Mouse (Mus musculus) embryonic facial prominence, embryonic 14.5 days (tissue): Measurements from ENCODE around the gene Nr2e3. TPM values are rescaled to one million over a fixed set of nuclear protein-coding genes. Genes with fewer than 3 reads are reported as not detected.

Source experiments
- ATAC-seq: fragments of 200-750 bp; cut with Nextera tagmentation; 2 replicates; pipeline ENCODE4 v1.8.0; 2017; ENCODE audit warnings: low read depth, moderate number of reproducible peaks, moderate TSS enrichment
- DNase-seq: peaks from one replicate; pipeline ENCODE4 v3.0.0-alpha.2; 2015; ENCODE audit warnings: low spot score
- H3K27ac ChIP-seq: fragments of 300-500 bp; sonication (generic); replicated peaks from 2 replicates; pipeline ENCODE4 v1.5.1; 2014; ENCODE audit warnings: low read depth, mild to moderate bottlenecking, low read length, moderate library complexity
- H3K27me3 ChIP-seq: fragments of 300-500 bp; sonication (generic); replicated peaks from 2 replicates; pipeline ENCODE4 v1.6.1; 2014; ENCODE audit warnings: low read length; ENCODE audit not compliant: control insufficient read depth, insufficient read depth
- H3K36me3 ChIP-seq: fragments of 300-500 bp; sonication (generic); 2 replicates; pipeline ENCODE4 v1.6.1; 2014; ENCODE audit warnings: low read length, mixed read lengths; ENCODE audit not compliant: control insufficient read depth, insufficient read depth
- H3K4me1 ChIP-seq: fragments of 300-500 bp; sonication (generic); 2 replicates; pipeline ENCODE4 v1.6.1; 2014; ENCODE audit warnings: antibody characterized with exemption, low read length; ENCODE audit not compliant: control insufficient read depth, insufficient read depth
- H3K4me2 ChIP-seq: fragments of 300-500 bp; sonication (generic); 2 replicates; pipeline ENCODE4 v1.6.1; 2014; ENCODE audit warnings: low read depth, mild to moderate bottlenecking, low read length, moderate library complexity, mixed read lengths
- H3K4me3 ChIP-seq: fragments of 300-500 bp; sonication (generic); 2 replicates; pipeline ENCODE4 v1.5.1; 2014; ENCODE audit warnings: low read depth, mild to moderate bottlenecking, low read length
- H3K9ac ChIP-seq: fragments of 300-500 bp; sonication (generic); 2 replicates; pipeline ENCODE4 v1.6.1; 2014; ENCODE audit warnings: low read depth, mild to moderate bottlenecking, low read length, moderate library complexity, mixed read lengths
- H3K9me3 ChIP-seq: fragments of 300-500 bp; sonication (generic); 2 replicates; pipeline ENCODE4 v1.6.1; 2016; ENCODE audit warnings: low read length; ENCODE audit not compliant: control insufficient read depth
- WGBS: fragments of 180-500 bp; shearing (Covaris S2); extraction: QIAGEN DNeasy Blood & Tissue Kit; methylation state at CpG from one replicate; pipeline ENCODE4 v1.1.7; 2014; 5-methylcytosine and 5-hydroxymethylcytosine counted together
- polyA plus RNA-seq: library from polyadenylated mRNA; unstranded; fragments of >200 nt; fragmentation: Nextera tagmentation; extraction: Ambion mirVana; gene quantifications from 2 replicates; pipeline ENCODE4 v1.2.1, GENCODE M21; 2014

Nr2e3 gene
- 0.41 and 0.60 TPM in 2 replicates for polyA plus RNA-seq

DNA sequence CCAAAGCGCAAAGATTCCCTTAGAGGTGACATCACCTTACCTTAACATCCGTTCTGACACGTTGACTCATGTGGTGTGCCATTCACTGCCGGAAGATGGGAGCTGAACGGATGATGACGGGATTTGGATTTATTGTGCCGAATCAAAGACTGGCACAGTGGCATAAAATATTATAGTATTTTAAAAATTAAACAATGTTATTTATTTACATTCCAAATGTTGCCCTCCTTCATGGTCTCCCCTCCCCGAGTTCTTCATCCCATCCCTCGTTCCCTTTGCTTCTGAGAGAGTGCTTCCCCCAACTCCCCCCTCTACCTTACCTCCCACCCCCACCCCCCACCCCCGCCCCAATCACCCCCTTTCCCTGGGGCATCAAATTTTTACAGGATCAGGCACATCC lies at the start of gene Nr2e3:
TSS of gene Nr2e3 (minus strand) at position 101 of the 400 bp plus-strand sequence.
- H3K27ac ChIP-seq, result peak within 1 kb of the TSS; percentile 22; the same call in 1 of the 2 replicates
- ATAC-seq (no peak), DNase-seq (no peak)
- H3K9ac ChIP-seq, result no peak within 1 kb of the TSS
- no peaks in the 10 kb centered on the region for H3K9me3 ChIP-seq
- no peaks in the 10 kb centered on the region for H3K36me3 ChIP-seq
- 81% methylated on average over 10 of the region's 10 CpGs for WGBS
- H3K27me3 ChIP-seq, result no peaks in the 10 kb centered on the region
- peaks cover 15% of the 10 kb centered on the region for H3K4me1 ChIP-seq
- no peak within 1 kb of the TSS for H3K4me3 ChIP-seq
- no peak within 1 kb of the TSS for H3K4me2 ChIP-seq

DNA sequence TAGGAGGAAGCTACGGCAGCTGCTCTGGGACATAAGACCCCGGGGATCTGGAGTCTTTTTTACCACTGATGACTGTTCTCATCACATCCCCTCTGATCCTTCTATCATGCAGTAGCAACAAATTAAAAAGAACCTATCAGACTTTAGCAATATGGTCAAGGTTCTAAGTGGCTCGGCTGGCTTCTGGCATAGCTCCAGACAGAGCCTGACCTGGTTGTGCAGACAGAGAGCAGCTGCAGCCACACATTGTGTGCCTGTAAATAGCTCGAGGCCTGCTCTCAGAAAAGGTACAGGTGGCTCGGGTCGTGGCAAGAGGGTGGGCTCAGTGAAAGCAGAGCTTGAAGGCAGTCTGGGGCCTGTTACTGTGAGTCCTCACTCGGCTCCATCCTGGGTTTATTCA lies 48.5 kb upstream of the Nr2e3 start:
- DNase-seq (no peak), ATAC-seq (no peak)
- Histone ChIP-seq H3K9me3 (no peaks in the 10 kb centered on the region), H3K9ac (no peak overlapping the region), H3K4me3 (no peak overlapping the region), H3K4me1 (0 out of 2 replicates have a peak, but pooled peaks cover 9% of the 10 kb centered on the region), H3K4me2 (no peak overlapping the region), H3K36me3 (0 out of 2 replicates have a peak, but pooled peaks cover 3% of the 10 kb centered on the region), H3K27me3 (no peaks in the 10 kb centered on the region), H3K27ac (0 out of 2 replicates have a peak overlapping the region, but pooled peaks have one; percentile 18)
- WGBS, result 53% methylated on average over 7 of the region's 7 CpGs

DNA sequence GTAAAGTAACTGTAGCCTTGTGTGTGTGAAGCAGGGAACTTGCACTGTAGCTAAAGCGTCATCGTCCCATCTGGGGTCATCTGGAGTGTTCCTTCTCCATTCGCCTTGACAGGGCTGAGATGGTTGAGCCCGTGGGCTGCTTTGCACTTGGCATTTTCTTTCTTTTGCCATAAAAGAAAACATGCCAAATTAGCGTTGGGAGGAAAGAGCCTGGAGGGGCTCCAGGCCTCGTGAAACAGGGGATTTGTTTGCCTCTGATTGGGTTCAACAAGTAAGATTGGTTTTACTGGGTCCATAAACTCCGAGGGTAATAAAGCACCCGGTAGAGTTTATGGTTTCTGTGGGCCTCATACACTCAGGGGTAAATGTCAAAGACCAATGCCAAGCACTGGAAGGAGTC lies 41.9 kb upstream of the Nr2e3 start:
- Histone ChIP-seq H3K4me3 (no peak overlapping the region), H3K9me3 (no peaks in the 10 kb centered on the region), H3K9ac (no peak overlapping the region), H3K27me3 (no peaks in the 10 kb centered on the region), H3K4me2 (no peak overlapping the region), H3K36me3 (0 out of 2 replicates have a peak, but pooled peaks cover 3% of the 10 kb centered on the region), H3K4me1 (no peaks in the 10 kb centered on the region), H3K27ac (no peak overlapping the region)
- 79% methylated on average over 8 of the region's 8 CpGs for WGBS
- no peak for DNase-seq
- no peak for ATAC-seq

DNA sequence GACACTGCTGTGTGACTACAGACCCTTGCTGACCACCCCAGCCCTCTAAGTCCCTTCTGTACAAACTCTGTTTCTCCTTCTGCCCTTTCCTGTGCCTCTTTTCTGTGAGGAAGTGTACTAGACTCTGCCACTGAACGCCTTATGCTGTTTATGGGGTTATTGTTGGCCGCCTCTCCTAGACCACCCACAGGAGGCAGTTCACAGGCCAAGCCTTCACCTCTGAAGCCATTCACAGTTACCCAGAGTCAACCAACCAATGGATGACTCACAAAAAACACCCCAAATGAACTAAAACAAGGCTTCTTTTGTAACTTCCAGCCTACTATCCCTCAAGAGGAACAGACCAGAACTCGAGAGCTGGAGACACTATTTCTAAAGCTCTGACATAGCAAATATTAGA lies 41.0 kb upstream of the Nr2e3 start:
- Histone ChIP-seq H3K4me2 (no peak overlapping the region), H3K4me3 (no peak overlapping the region), H3K4me1 (no peaks in the 10 kb centered on the region), H3K36me3 (peaks cover 8% of the 10 kb centered on the region; the same call in 1 of the 2 replicates), H3K27ac (no peak overlapping the region), H3K9me3 (no peaks in the 10 kb centered on the region), H3K9ac (no peak overlapping the region), H3K27me3 (no peaks in the 10 kb centered on the region)
- WGBS, result 70% methylated on average over 3 of the region's 3 CpGs
- ATAC-seq (no peak), DNase-seq (no peak)

DNA sequence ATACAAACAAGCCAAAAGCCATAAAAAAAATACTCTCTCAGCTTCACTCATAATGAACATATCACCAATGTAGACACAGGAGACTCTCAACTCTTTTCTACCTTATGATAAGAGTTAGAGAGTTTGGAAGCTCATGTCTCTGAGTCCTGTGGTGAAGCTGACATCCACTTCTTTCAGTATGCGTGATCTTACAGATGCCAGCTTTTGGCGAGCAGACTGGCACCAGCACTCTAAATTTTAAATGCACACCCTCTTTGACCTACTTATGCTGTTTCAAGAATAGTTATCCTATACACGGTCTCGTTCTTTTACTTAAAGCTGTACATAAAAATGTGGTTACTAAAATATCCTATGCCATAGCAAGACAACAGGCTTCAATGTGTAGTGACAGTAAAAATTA lies 37.3 kb upstream of the Nr2e3 start:
- peaks cover 8% of the 10 kb centered on the region; the same call in 1 of the 2 replicates for H3K36me3 ChIP-seq

DNA sequence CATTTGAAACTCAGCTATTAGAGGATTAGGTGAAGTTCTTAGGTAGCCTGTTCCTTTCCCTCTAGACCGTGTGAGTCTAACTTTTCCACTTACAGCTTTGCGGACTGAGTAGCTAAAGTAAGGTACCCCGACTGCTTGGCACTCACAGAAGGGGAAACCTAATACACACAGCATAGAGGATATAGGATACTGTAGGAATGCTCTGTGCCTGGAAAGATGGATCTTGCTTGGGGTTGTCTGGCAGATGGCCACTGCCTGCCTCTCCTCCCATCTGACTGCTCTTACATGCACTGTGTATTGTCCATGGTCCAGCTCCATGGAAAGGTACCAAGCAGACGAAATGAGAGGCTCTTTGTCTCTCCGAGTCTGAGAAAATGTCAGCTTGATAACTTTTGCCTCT lies 30.9 kb upstream of the Nr2e3 start:
- H3K36me3 ChIP-seq, result 0 out of 2 replicates have a peak, but pooled peaks cover 3% of the 10 kb centered on the region
- H3K4me3 ChIP-seq, result no peak overlapping the region
- H3K27me3 ChIP-seq, result no peaks in the 10 kb centered on the region
- WGBS, result 45% methylated on average over 5 of the region's 5 CpGs
- peak; percentile 84 for DNase-seq
- H3K27ac ChIP-seq, result peak overlapping the region; percentile 45
- peak; percentile 89 for ATAC-seq
- H3K4me2 ChIP-seq, result no peak overlapping the region
- H3K9ac ChIP-seq, result no peak overlapping the region
- H3K4me1 ChIP-seq, result no peaks in the 10 kb centered on the region; the same call in 1 of the 2 replicates
- H3K9me3 ChIP-seq, result no peaks in the 10 kb centered on the region

More for the DNA sequence above, 37.3 kb upstream of the Nr2e3 start:
- Histone ChIP-seq H3K9me3 (no peaks in the 10 kb centered on the region), H3K27me3 (no peaks in the 10 kb centered on the region), H3K4me3 (no peak overlapping the region), H3K9ac (no peak overlapping the region), H3K4me2 (no peak overlapping the region), H3K4me1 (no peaks in the 10 kb centered on the region), H3K27ac (no peak overlapping the region)
- ATAC-seq (no peak), DNase-seq (no peak)
- 84% methylated on average over 4 of the region's 4 CpGs for WGBS

DNA sequence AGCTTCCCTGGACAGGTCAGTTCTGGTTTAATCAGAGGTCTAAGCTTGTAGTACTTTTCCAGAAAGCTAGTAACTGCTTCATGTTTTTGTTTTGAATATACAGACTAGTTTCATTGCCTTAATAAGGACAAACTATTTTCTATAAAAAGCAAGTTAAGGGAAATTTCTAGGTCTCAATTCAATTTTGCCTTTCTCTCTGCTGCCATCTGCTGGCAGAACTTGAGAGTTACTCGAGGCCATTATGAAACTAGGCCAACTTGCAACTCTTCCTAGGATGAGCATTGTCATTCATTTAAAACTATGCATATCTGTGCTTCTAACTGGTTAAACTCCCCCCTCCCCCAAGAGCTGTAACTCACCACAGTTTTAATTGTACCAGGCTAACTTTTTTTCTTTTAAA lies 29.4 kb upstream of the Nr2e3 start:
- H3K9me3 ChIP-seq, result no peaks in the 10 kb centered on the region
- H3K27me3 ChIP-seq, result no peaks in the 10 kb centered on the region
- ATAC-seq (no peak), DNase-seq (peak; percentile 71)
- 0% methylated on average over 1 of the region's 1 CpGs for WGBS
- H3K4me3 ChIP-seq, result no peak overlapping the region
- no peaks in the 10 kb centered on the region; the same call in 1 of the 2 replicates for H3K4me1 ChIP-seq
- H3K9ac ChIP-seq, result no peak overlapping the region
- H3K4me2 ChIP-seq, result no peak overlapping the region
- no peak overlapping the region for H3K27ac ChIP-seq
- H3K36me3 ChIP-seq, result 0 out of 2 replicates have a peak, but pooled peaks cover 3% of the 10 kb centered on the region

DNA sequence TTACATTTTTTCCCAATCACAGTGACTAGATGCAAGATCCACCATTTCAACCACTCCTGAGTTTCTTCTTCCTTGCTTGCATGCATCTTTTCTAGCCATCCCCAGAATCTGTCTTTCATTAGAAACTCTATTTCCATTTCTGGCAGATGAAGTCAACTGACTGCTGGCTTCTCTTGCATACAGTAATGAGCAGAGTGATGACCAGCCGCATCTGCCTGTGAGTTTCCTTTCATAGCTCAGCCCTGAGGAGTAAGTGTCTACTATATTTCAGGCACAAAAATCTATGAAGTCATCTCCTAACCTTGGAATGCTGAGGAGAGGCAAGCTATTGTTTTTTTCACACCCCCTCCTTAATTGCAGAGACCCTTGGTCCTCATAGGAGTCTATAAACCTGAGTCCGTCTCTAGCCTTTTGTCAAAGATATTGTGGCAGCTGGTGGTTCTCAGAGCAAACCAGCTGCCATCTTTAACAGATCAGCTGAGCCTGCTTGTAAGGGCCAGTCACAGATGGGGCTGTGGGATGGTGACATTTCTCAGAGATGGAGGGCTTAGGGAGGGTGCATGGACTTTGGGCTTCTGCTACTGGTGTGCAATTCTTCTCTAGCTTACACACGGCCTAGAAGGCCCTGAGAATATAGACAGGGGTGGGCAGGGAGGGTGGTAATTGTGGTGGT lies 25.6 kb upstream of the Nr2e3 start:
- Histone ChIP-seq H3K36me3 (no peaks in the 10 kb centered on the region), H3K9ac (no peak overlapping the region)
- 63% methylated on average over 3 of the region's 3 CpGs for WGBS

DNA sequence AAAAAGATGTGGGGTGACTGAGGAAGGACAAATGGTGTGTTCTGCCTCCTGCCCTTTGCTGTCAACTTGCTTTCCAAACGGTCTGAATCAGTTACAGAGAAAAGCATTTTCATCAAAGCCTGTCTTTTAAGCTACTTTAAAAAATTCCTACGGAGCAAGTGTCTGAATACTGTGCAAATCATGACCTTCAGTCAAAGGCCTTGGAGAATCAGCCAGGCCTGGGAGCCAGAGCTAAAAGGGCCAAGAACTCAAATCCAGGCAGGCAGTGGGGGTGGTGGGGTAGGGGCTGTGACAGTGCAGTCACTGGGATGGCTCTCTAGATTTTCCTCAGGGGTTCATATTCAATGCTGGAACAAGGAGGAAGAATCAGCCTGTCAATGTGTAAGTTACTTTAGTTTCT lies 20.7 kb upstream of the Nr2e3 start:
- Histone ChIP-seq H3K4me3 (no peak overlapping the region), H3K4me1 (no peaks in the 10 kb centered on the region), H3K27me3 (no peaks in the 10 kb centered on the region), H3K4me2 (no peak overlapping the region), H3K9ac (no peak overlapping the region), H3K27ac (no peak overlapping the region), H3K9me3 (no peaks in the 10 kb centered on the region), H3K36me3 (no peaks in the 10 kb centered on the region)
- no peak for ATAC-seq
- DNase-seq, result no peak
- WGBS, result 49% methylated on average over 2 of the region's 2 CpGs

More for the DNA sequence above, 25.6 kb upstream of the Nr2e3 start:
- Histone ChIP-seq H3K27me3 (no peaks in the 10 kb centered on the region), H3K4me2 (no peak overlapping the region), H3K27ac (no peak overlapping the region), H3K9me3 (no peaks in the 10 kb centered on the region), H3K4me3 (no peak overlapping the region), H3K4me1 (no peaks in the 10 kb centered on the region)
- DNase-seq (peak; percentile 54), ATAC-seq (peak; percentile 56; the same call in 1 of the 2 replicates)
